Mouse (Mus musculus) heart, adult 2 months (tissue): Measurements from ENCODE around the gene Apobec1. TPM values are rescaled to one million over a fixed set of nuclear protein-coding genes. Genes with fewer than 3 reads are reported as not detected.
"Not testable (repeated sequence)": the region's sequence is repeated elsewhere in the genome, so short reads cannot be mapped to it uniquely, and the experiment has no call there.

ENCODE experiments used
- DNase-seq, 2 experiments: peaks; one replicate each; pipeline ENCODE4 v3.0.0; 2021
- H3K27ac ChIP-seq: fragments of 200-600 bp; 2 replicates; pipeline ENCODE4 v1.8.1; 2022
- H3K27me3 ChIP-seq: fragments of 200-500 bp; 2 replicates; pipeline ENCODE4 v1.6.1; 2012; ENCODE audit warnings: mild to moderate bottlenecking, low read length, inconsistent platforms, mixed read lengths; ENCODE audit not compliant: control insufficient read depth, insufficient read depth
- H3K36me3 ChIP-seq: fragments of 200-500 bp; 2 replicates; pipeline ENCODE4 v1.6.1; 2012; ENCODE audit warnings: low read length, inconsistent platforms; ENCODE audit not compliant: control insufficient read depth, insufficient read depth
- H3K4me1 ChIP-seq: fragments of 200-500 bp; 2 replicates; pipeline ENCODE4 v1.6.1; 2011; ENCODE audit warnings: low read length; ENCODE audit not compliant: control insufficient read depth, insufficient read depth
- H3K4me3 ChIP-seq: fragments of 200-600 bp; 2 replicates; pipeline ENCODE4 v1.8.1; 2022
- H3K79me2 ChIP-seq: fragments of 200-500 bp; replicated peaks from 2 replicates; pipeline ENCODE4 v1.6.1; 2012; ENCODE audit warnings: mild to moderate bottlenecking, inconsistent platforms, low read length, moderate library complexity, mixed read lengths; ENCODE audit not compliant: control insufficient read depth, insufficient read depth
- H3K9ac ChIP-seq: fragments of 200-500 bp; 2 replicates; pipeline ENCODE4 v1.6.1; 2012; ENCODE audit warnings: low read depth, mild to moderate bottlenecking, control low read depth, inconsistent platforms, low read length, mixed read lengths
- CTCF ChIP-seq: fragments of 200-600 bp; IDR thresholded peaks from 2 replicates; pipeline ENCODE4 v1.8.1; 2022; ENCODE audit warnings: antibody characterized with exemption, mild to moderate bottlenecking, moderate library complexity
- EP300 ChIP-seq: fragments of 200-500 bp; IDR thresholded peaks from 2 replicates; pipeline ENCODE4 v1.6.1; 2011; ENCODE audit warnings: low read depth, low read length, control low read depth; ENCODE audit not compliant: insufficient read depth
- POLR2A ChIP-seq: fragments of 200-500 bp; IDR thresholded peaks from 2 replicates; pipeline ENCODE4 v1.6.1; 2011; ENCODE audit warnings: mild to moderate bottlenecking, low read depth, low read length, control low read depth; ENCODE audit not compliant: insufficient read depth
- WGBS: fragments of 180-500 bp; shearing (Covaris S2); methylation state at CpG from one replicate; pipeline ENCODE4 v1.1.7; 2018; 5-methylcytosine and 5-hydroxymethylcytosine counted together
- intact Hi-C: fragments of 180-260 bp; cut with DNase I; formaldehyde crosslinking; loops from one replicate; pipeline ENCODE4 v1.15.1; 2025
- polyA plus RNA-seq: library from polyadenylated mRNA; depleted of rRNA; stranded (reverse); fragments of >200 nt; gene quantifications from 2 replicates; pipeline ENCODE4 v1.2.3, GENCODE M21; 2012
- total RNA-seq, 2 experiments: library from RNA; stranded (reverse); gene quantifications; 2 replicates each; pipeline ENCODE4 v1.2.3; 2021

Apobec1 gene
- total and polyA plus RNA-seq, 3 experiments, result 4.8 to 9.8 (median 6.1) TPM

- WGBS, result 72% methylated on average over 10 of the region's 10 CpGs
- no peak overlapping the region for H3K9ac ChIP-seq
- DNase-seq, result no peak
Observed at GRCm38 (mm10) chr6:122545948-122546347, 56.3 kb downstream of the Apobec1 start.

GRCm38 (mm10) chr6:122545289-122545882, 56.9 kb downstream of the Apobec1 start:
- no peak overlapping the region for H3K9ac ChIP-seq
- no peak for TF ChIP-seq EP300
- TF ChIP-seq CTCF, result no peak
- TF ChIP-seq POLR2A, result no peak
- no peak overlapping the region for H3K27ac ChIP-seq
- intact Hi-C loops, result no loop called here
- H3K36me3 ChIP-seq, result no peaks in the 10 kb centered on the region
- no peaks in the 10 kb centered on the region for H3K79me2 ChIP-seq
- peaks cover 1% of the 10 kb centered on the region; the same call in 1 of the 2 replicates for H3K4me1 ChIP-seq
- peak in 1 of 2 experiments; percentile 13 for DNase-seq
- H3K4me3 ChIP-seq, result no peak overlapping the region
- H3K27me3 ChIP-seq, result no peaks in the 10 kb centered on the region
- 57% methylated on average over 9 of the region's 9 CpGs for WGBS

More at GRCm38 (mm10) chr6:122545948-122546347, 56.3 kb downstream of the Apobec1 start:
- no peaks in the 10 kb centered on the region for H3K79me2 ChIP-seq
- H3K4me3 ChIP-seq, result no peak overlapping the region
- peaks cover 1% of the 10 kb centered on the region; the same call in 1 of the 2 replicates for H3K4me1 ChIP-seq
- H3K27me3 ChIP-seq, result no peaks in the 10 kb centered on the region
- intact Hi-C loops, result no loop called here
- H3K27ac ChIP-seq, result no peak overlapping the region
- TF ChIP-seq POLR2A (no peak), CTCF (no peak), EP300 (no peak)
- no peaks in the 10 kb centered on the region for H3K36me3 ChIP-seq

GRCm38 (mm10) chr6:122544672-122545071, 57.6 kb downstream of the Apobec1 start:
- Histone ChIP-seq H3K4me1 (peaks cover 1% of the 10 kb centered on the region; the same call in 1 of the 2 replicates), H3K9ac (no peak overlapping the region), H3K36me3 (no peaks in the 10 kb centered on the region), H3K4me3 (no peak overlapping the region), H3K27me3 (no peaks in the 10 kb centered on the region), H3K79me2 (no peaks in the 10 kb centered on the region), H3K27ac (no peak overlapping the region)
- intact Hi-C loops, result no loop called here
- DNase-seq, result no peak
- 89% methylated on average over 1 of the region's 1 CpGs for WGBS
- TF ChIP-seq CTCF (no peak), EP300 (no peak), POLR2A (no peak)

- no peak overlapping the region for H3K27ac ChIP-seq
- H3K79me2 ChIP-seq, result no peaks in the 10 kb centered on the region
- intact Hi-C loops, result no loop called here
- WGBS, result 72% methylated on average over 5 of the region's 5 CpGs
- no peaks in the 10 kb centered on the region for H3K36me3 ChIP-seq
- H3K27me3 ChIP-seq, result no peaks in the 10 kb centered on the region
- DNase-seq, result no peak
- H3K4me1 ChIP-seq, result peaks cover 1% of the 10 kb centered on the region; the same call in 1 of the 2 replicates
- TF ChIP-seq EP300 (no peak), POLR2A (no peak), CTCF (no peak)
- H3K9ac ChIP-seq, result no peak overlapping the region
- H3K4me3 ChIP-seq, result no peak overlapping the region
Observed at GRCm38 (mm10) chr6:122543574-122543973, 58.7 kb downstream of the Apobec1 start.

- DNase-seq, H3K27ac ChIP-seq, H3K79me2 ChIP-seq, H3K36me3 ChIP-seq, H3K4me1 ChIP-seq, H3K27me3 ChIP-seq, H3K9ac ChIP-seq, intact Hi-C loops, H3K4me3 ChIP-seq: not testable (repeated sequence)
- 67% methylated on average over 5 of the region's 5 CpGs for WGBS
Observed at GRCm38 (mm10) chr6:122542459-122542858, 59.8 kb downstream of the Apobec1 start.

- intact Hi-C loops, result no loop called here
- WGBS, result 85% methylated on average over 9 of the region's 9 CpGs
- Histone ChIP-seq H3K27me3 (no peaks in the 10 kb centered on the region), H3K79me2 (no peaks in the 10 kb centered on the region), H3K4me3 (no peak overlapping the region), H3K4me1 (no peaks in the 10 kb centered on the region), H3K27ac (no peak overlapping the region), H3K9ac (no peak overlapping the region), H3K36me3 (no peaks in the 10 kb centered on the region)
- TF ChIP-seq CTCF, result no peak
- no peak for TF ChIP-seq POLR2A
- no peak for TF ChIP-seq EP300
- DNase-seq, result no peak
Observed at GRCm38 (mm10) chr6:122539564-122539963, 62.7 kb downstream of the Apobec1 start.
